Mouse (Mus musculus): Measurements from ENCODE around the gene Zc3h10. TPM values are rescaled to one million over a fixed set of nuclear protein-coding genes. Genes with fewer than 3 reads are reported as not detected.
"Not testable (repeated sequence)": the region's sequence is repeated elsewhere in the genome, so short reads cannot be mapped to it uniquely, and the experiment has no call there.

The Zc3h10 gene
- total RNA-seq, 2 experiments from 2014 or later = 11.4 to 12.0 TPM

DNA sequence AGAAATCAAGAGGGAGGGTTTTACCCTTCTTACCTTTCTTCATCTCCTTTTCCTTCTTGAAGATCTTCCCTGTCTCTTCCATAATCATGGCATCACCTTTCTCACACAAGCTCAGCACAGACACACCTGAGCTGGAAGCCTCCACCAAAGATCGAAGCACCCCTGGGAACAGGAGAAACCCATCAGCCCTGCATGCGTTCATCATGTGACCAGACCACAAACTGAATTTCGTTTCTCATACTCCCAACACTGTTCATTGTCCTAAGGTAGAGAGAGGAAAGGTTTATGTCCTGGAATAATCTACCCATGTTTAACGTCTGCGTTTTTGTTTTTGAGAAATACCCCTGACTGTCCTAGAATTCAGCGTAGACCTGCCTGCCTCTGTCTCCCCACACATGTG, 16.0 kb upstream of the Zc3h10 start:
- intact Hi-C loops (cut with DNase I) = no loop called here
- no peak for DNase-seq (ENCODE audit: low spot score in 2 of 2)

DNA sequence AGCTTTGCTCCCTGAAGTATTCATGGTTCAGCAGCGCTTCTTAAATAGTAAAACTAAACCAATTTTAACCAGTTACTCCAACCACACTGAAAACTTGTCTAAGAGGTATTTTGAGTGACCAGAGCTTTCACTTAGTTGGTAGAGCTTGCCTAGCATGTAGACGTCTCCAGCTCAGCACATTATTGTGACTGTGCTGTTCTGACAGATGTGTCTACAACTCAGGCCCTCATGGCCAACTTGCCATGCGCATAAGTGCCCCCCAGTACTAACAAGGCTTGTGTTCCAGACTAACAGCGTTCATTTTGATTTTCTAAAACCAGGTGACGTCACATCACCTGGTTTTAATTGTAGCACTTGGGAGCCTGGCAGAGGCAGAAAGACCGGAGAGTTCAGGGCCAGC, 9.4 kb upstream of the Zc3h10 start:
- intact Hi-C loops (cut with DNase I) = no loop called here
- DNase-seq (ENCODE audit: low spot score in 2 of 2) = no peak

DNA sequence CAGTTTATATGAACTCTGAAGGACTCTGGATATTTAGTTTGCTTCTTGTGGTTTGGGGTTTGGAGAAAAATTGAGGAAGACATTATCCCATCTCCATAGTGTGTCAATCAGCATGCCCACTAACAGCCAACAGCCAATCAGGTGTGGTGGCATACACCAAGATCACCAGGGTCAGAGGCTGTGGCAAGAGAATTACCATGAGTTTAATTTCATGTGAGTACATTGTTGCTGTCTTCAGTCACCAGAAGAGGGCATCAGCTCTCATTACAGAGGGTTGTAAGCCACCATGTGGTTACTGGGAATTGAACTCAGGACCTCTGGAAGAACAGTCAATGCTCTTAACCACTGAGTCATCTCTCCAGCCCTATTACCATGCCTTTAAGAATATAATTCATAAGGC, 8.7 kb upstream of the Zc3h10 start:
- intact Hi-C loops (cut with DNase I) = no loop called here
- no peak for DNase-seq (ENCODE audit: low spot score in 2 of 2)

- DNase-seq (ENCODE audit: low spot score in 2 of 2); intact Hi-C loops (cut with DNase I): not testable (repeated sequence)
These were observed 8.0 kb upstream of the Zc3h10 start for GRCm38 (mm10) chr10:128555567-128555966.

- intact Hi-C loops (cut with DNase I); DNase-seq (ENCODE audit: low spot score in 2 of 2): not testable (repeated sequence)
These were observed 2.7 kb upstream of the Zc3h10 start for GRCm38 (mm10) chr10:128550144-128550823.

- intact Hi-C loops (cut with DNase I) = loop anchor here (10.0 kb wide), 1 partner anchor 175 kb away; the partner anchor contains the start of gene Ankrd52
- not testable (repeated sequence) for DNase-seq (ENCODE audit: low spot score in 2 of 2)
These were observed 2.1 kb upstream of the Zc3h10 start for GRCm38 (mm10) chr10:128549682-128550057.

- intact Hi-C loops (cut with DNase I) = loop anchor here (10.0 kb wide), 1 partner anchor 174 kb away; the partner anchor contains the start of gene Ankrd52
- DNase-seq (ENCODE audit: low spot score in 2 of 2) = peak; percentile 92 to 97
These were observed 1.5 kb upstream of the Zc3h10 start, which contains the start of gene Rpl41 for GRCm38 (mm10) chr10:128548947-128549681. TSS of gene Rpl41 (minus strand) at chr10:128549305.

DNA sequence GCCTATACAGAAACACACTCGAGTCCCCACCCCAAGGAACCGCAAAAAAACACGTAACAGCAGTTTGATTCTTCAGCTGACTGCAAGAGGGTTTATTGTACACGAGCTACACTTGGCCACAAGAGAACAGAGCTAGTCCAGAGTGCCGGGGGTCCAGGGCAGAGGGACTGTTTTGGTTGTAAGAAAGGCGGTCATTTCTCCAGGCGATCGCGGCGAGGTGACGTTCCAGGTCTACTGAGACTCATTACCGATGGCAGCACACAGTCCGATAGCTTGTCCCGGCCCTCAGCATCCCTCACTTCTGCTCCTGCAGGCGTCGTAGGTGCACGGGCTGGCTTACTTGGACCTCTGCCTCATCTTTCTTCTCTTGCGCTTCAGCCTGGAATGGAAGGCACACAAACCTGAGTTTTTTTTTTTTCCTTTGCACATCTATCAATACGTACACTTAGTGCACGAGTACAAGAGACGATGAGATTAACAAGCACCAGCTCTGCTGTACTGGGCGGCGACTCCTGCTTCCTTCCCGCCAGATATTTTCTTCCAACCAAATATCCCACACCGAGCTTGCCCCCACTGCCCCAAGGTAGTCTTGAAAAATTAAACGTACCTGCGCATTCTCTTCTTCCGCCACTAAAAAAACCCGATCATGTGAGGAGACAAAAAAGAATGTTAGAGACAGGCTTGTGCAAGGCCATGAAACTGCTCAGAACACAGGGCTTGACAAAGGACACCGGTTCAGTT, 647 bp upstream of the Zc3h10 start:
- intact Hi-C loops (cut with DNase I) = loop anchor here (10.0 kb wide), 1 partner anchor 173 kb away; the partner anchor contains the start of gene Ankrd52

DNA sequence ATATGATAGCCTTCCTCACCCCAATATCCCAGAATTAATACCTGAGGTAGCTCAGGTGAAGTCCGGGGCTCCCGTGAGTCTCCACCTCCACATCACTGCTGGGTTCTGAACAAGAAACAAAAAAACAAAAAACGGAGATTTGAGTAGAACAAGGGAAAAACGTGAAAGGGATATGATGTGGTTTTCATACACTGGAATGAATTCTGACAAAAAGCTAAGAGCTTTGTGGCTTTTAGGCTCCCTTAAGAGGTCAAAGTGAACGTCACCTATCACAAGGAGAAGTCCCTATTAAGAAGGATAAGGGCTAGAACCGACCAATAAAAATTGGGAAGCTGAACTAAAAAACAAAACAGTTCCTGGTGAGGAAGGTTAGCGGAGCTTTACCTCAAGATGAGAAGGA, 787 bp downstream of the Zc3h10 start:
- no peak for DNase-seq (ENCODE audit: low spot score in 2 of 2)

More for the DNA sequence above, 647 bp upstream of the Zc3h10 start:
- DNase-seq (ENCODE audit: low spot score in 2 of 2) = peak in 1 of 2 experiments; percentile 33

DNA sequence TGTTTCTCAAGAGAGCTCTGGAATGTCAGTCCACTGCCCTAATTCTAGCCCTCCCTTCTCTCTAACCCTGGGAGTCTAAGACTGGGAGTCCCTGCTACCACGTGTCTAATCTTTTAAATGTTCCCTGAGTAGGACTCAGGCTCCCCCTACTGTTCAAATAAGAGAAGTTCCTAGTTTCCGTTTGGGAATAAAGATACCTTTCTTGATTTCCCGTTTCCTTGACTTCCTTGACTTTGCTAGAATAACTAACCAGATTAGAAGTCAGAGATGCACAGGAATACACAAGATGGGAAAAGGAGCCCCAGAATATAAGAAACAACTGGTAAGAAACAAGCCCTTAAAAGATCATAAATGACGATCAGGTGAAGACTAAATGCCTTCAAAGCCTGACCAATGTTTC, 1.2 kb downstream of the Zc3h10 start:
- intact Hi-C loops (cut with DNase I) = loop anchor here (10.0 kb wide), 1 partner anchor 172 kb away; the partner anchor contains the start of gene Ankrd52
- DNase-seq (ENCODE audit: low spot score in 2 of 2) = peak; percentile 15 to 69

More for the DNA sequence above, 787 bp downstream of the Zc3h10 start:
- intact Hi-C loops (cut with DNase I) = loop anchor here (10.0 kb wide), 1 partner anchor 172 kb away; the partner anchor contains the start of gene Ankrd52

DNA sequence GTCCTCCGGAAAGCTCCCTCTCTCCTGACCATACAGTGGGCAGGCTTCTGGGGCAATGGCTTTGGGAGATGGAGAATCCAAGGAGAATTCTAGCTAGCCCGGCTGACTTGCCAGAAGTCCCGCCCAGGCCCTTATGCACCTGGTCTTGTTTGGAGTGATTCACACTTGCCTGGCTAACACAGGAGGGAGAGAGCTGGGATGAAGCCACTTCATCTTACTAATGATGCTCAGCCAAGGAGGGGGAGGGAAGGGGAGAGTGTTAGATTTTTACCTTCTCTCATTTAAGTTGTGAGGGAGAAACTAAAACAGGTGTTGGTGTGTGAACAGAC, 2.0 kb downstream of the Zc3h10 start:
- no peak for DNase-seq (ENCODE audit: low spot score in 2 of 2)
- intact Hi-C loops (cut with DNase I) = loop anchor here (10.0 kb wide), 1 partner anchor 171 kb away; the partner anchor contains the start of gene Ankrd52

DNA sequence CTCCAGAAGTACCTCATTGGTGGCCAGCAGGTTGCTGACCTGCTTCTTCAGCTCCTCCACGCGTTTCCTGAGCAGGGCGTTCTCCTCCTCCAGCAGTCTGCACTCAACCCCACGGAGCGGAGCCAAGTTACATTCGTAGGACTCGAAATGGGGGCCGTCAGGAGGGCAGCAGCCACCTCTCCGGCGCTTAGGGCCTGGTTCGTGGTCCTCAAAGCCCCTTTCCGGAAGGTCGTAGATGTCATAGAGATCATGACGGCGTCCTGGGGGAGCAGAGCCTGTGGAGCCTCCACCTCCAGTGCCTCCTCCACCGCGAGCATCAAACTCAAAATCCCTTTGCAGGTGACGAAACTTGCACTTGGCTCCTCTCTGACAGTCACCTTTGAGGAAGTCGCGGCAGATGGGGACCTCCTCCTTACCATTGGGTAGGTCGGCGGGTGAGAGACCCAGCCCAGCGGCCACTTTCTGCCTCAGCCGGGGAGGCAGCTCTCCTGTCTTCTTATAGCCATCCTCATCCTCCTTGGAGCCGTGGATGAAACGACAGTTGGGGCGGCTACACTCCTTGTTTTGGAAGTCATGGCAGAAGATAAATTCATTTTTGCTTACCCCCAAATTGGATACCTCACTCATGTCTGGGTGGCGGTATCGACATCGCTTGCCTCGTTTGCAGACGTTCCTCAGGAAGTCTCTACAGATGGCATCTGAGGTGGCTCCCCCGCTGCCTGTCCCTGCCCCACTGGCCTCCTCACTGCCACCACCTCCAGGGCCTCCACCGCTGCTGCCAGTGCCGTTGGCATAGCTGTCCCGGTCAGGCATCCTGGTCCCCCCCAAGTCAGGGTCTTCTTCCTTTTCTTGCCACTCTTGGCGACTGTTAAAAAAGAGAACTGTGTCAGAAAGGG, 2.7 kb downstream of the Zc3h10 start:
- intact Hi-C loops (cut with DNase I) = loop anchor here (10.0 kb wide), 1 partner anchor 170 kb away; the partner anchor contains the start of gene Ankrd52
- no peak for DNase-seq (ENCODE audit: low spot score in 2 of 2)

DNA sequence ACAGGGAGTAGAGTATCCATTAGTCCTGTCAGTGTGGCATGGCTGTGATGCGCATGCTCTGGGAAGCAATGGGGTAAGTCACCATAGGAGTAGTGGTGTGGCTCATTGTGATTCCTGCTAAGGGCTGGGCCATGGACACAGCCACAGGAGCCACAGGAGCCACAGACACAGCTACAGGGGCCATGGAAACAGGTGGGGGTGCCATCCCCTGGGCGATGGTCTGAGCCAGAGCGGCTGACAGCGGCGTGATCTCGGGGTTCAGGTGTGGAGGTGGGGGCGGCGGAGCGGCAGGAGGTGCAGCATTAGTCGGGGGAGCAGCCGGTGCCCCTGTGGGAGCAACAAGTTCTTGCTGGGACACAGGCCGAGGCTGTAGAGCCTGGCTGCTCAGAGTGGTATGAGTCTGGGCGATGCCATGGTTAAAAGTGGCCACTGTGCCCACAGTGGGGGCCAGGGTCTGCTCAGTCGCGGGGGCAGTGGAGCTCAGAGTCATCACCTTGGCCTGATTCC, 3.4 kb downstream of the Zc3h10 start:
- DNase-seq (ENCODE audit: low spot score in 2 of 2) = no peak
- intact Hi-C loops (cut with DNase I) = loop anchor here (10.0 kb wide), 1 partner anchor 169 kb away; the partner anchor contains the start of gene Ankrd52

- peak in 1 of 2 experiments; percentile 60 for DNase-seq (ENCODE audit: low spot score in 2 of 2)
- intact Hi-C loops (cut with DNase I) = loop anchor here (10.0 kb wide), 1 partner anchor 168 kb away; the partner anchor contains the start of gene Ankrd52
These were observed 4.5 kb downstream of the Zc3h10 start for GRCm38 (mm10) chr10:128543100-128543499.

GRCm38 (mm10) chr10:128538340-128538870, 9.2 kb downstream of the Zc3h10 start:
- intact Hi-C loops (cut with DNase I) = loop anchor here (5.0 kb wide), 1 partner anchor 46 kb away; the partner anchor contains the start of gene Myl6
- no peak for DNase-seq (ENCODE audit: low spot score in 2 of 2)

GRCm38 (mm10) chr10:128536266-128536940, 11.2 kb downstream of the Zc3h10 start:
- DNase-seq (ENCODE audit: low spot score in 2 of 2) = peak; percentile 91
- intact Hi-C loops (cut with DNase I) = loop anchor here (5.0 kb wide), 1 partner anchor 44 kb away; the partner anchor contains the start of gene Myl6

- intact Hi-C loops (cut with DNase I) = loop anchor here (5.0 kb wide), 1 partner anchor 43 kb away; the partner anchor contains the start of gene Myl6
- no peak for DNase-seq (ENCODE audit: low spot score in 2 of 2)
These were observed 11.8 kb downstream of the Zc3h10 start for GRCm38 (mm10) chr10:128535624-128536265.

All from left cerebral cortex, postnatal 14 days (tissue).